Mouse (Mus musculus) MEL (cell line): ENCODE results near the gene Csdc2. TPM values are rescaled to one million over a fixed set of nuclear protein-coding genes. Genes with fewer than 3 reads are reported as not detected.

Source experiments
- DNase-seq: peaks from one replicate; pipeline ENCODE4 v3.0.0; 2011; ENCODE audit warnings: low read depth, low spot score
- H3K27ac ChIP-seq: 2 replicates; pipeline ENCODE4 v1.5.1; 2012; ENCODE audit warnings: low read depth, mild to moderate bottlenecking, control low read depth, low read length, moderate library complexity; ENCODE audit not compliant: control insufficient read depth
- H3K27me3 ChIP-seq, 2 experiments: fragments of 150-350 bp in 1 of 2; sonication (generic) in 1 of 2; 2 replicates each; pipeline ENCODE4 v1.6.1; 2012; ENCODE audit warnings: low read length in 2 of 2, mild to moderate bottlenecking in 2 of 2, improper control_type of control experiment in 1 of 2, moderate library complexity in 1 of 2; ENCODE audit not compliant: insufficient read depth in 2 of 2, control insufficient read depth in 1 of 2
- H3K36me3 ChIP-seq, 2 experiments: 2 replicates each; pipeline ENCODE4 v1.6.1; 2012 to 2014; ENCODE audit warnings: low read length in 2 of 2, improper control_type of control experiment in 1 of 2, inconsistent platforms in 1 of 2, mild to moderate bottlenecking in 1 of 2; ENCODE audit not compliant: insufficient read depth in 2 of 2, control insufficient read depth in 1 of 2
- H3K4me1 ChIP-seq, 2 experiments: fragments of 150-350 bp in 1 of 2; sonication (generic) in 1 of 2; 2 replicates each; pipeline ENCODE4 v1.6.1; 2012; ENCODE audit warnings: low read length in 2 of 2, improper control_type of control experiment in 1 of 2, mild to moderate bottlenecking in 1 of 2; ENCODE audit not compliant: insufficient read depth in 2 of 2, control insufficient read depth in 1 of 2
- H3K4me3 ChIP-seq, 2 experiments: fragments of 150-350 bp in 1 of 2; sonication (generic) in 1 of 2; 2 replicates each; pipeline ENCODE4 v1.5.1; 2012; ENCODE audit warnings: low read depth in 2 of 2, low read length in 2 of 2, mild to moderate bottlenecking in 2 of 2, moderate library complexity in 2 of 2, control low read depth in 1 of 2, improper control_type of control experiment in 1 of 2; ENCODE audit not compliant: control insufficient read depth in 1 of 2, insufficient read depth in 1 of 2
- H3K79me2 ChIP-seq: 2 replicates; pipeline ENCODE4 v1.6.1; 2012; ENCODE audit warnings: mild to moderate bottlenecking, low read length, moderate library complexity; ENCODE audit not compliant: control insufficient read depth, poor library complexity, insufficient read depth
- H3K9ac ChIP-seq: 2 replicates; pipeline ENCODE4 v1.6.1; 2012; ENCODE audit warnings: low read depth, mild to moderate bottlenecking, control low read depth, low read length, moderate library complexity; ENCODE audit not compliant: control insufficient read depth, poor library complexity, severe bottlenecking
- H3K9me3 ChIP-seq: fragments of 150-350 bp; sonication (generic); replicated peaks from 2 replicates; pipeline ENCODE4 v1.6.1; 2012; ENCODE audit warnings: mild to moderate bottlenecking, low read length, improper control_type of control experiment, moderate library complexity; ENCODE audit not compliant: insufficient read depth
- CHD1 ChIP-seq: IDR thresholded peaks from 2 replicates; pipeline ENCODE4 v1.6.1; 2012; ENCODE audit warnings: low read depth, mild to moderate bottlenecking, inconsistent platforms, low read length, improper control_type of control experiment
- CTCF ChIP-seq, 3 experiments: IDR thresholded peaks in 2 of 3; conservative IDR thresholded peaks in 1 of 3; 2 replicates each; pipeline ENCODE4 v1.5.1; 2011 to 2012; ENCODE audit warnings: low read length in 3 of 3, low read depth in 2 of 3, mild to moderate bottlenecking in 2 of 3, improper control_type of control experiment in 1 of 3, inconsistent platforms in 1 of 3, mixed read lengths in 1 of 3, moderate library complexity in 1 of 3; ENCODE audit not compliant: control insufficient read depth in 1 of 3, insufficient read depth in 1 of 3, poor library complexity in 1 of 3, severe bottlenecking in 1 of 3
- GATA1 ChIP-seq: IDR thresholded peaks from 2 replicates; pipeline ENCODE4 v1.6.1; 2011; ENCODE audit warnings: low read depth, low read length, improper control_type of control experiment
- HCFC1 ChIP-seq: IDR thresholded peaks from 2 replicates; pipeline ENCODE4 v1.6.1; 2012; ENCODE audit warnings: low read depth, mild to moderate bottlenecking, inconsistent platforms, low read length, improper control_type of control experiment, moderate library complexity
- MAZ ChIP-seq: IDR thresholded peaks from 2 replicates; pipeline ENCODE4 v1.6.1; 2012; ENCODE audit warnings: low read depth, mild to moderate bottlenecking, inconsistent platforms, low read length, improper control_type of control experiment
- MEF2A ChIP-seq: IDR thresholded peaks from 2 replicates; pipeline ENCODE4 v1.6.1; 2014; ENCODE audit warnings: low read depth, mild to moderate bottlenecking, inconsistent platforms, low read length, improper control_type of control experiment; ENCODE audit not compliant: poor library complexity, insufficient replicate concordance, severe bottlenecking; ENCODE audit errors: extremely low read depth
- MXI1 ChIP-seq: IDR thresholded peaks from 2 replicates; pipeline ENCODE4 v1.6.1; 2011; ENCODE audit warnings: mild to moderate bottlenecking, low read depth, low read length, improper control_type of control experiment
- NELFE ChIP-seq: IDR thresholded peaks from 2 replicates; pipeline ENCODE4 v1.6.1; 2011; ENCODE audit warnings: low read depth, low read length, improper control_type of control experiment
- NRF1 ChIP-seq: IDR thresholded peaks from 2 replicates; pipeline ENCODE4 v1.6.1; 2014; ENCODE audit warnings: low read depth, mild to moderate bottlenecking, inconsistent platforms, low read length, improper control_type of control experiment, moderate library complexity; ENCODE audit not compliant: poor library complexity, insufficient read depth, severe bottlenecking
- RCOR1 ChIP-seq: IDR thresholded peaks from 2 replicates; pipeline ENCODE4 v1.6.1; 2012; ENCODE audit warnings: low read depth, mild to moderate bottlenecking, inconsistent platforms, low read length, improper control_type of control experiment
- SIN3A ChIP-seq: IDR thresholded peaks from 2 replicates; pipeline ENCODE4 v1.6.1; 2012; ENCODE audit warnings: low read length, improper control_type of control experiment, inconsistent platforms
- TBP ChIP-seq: IDR thresholded peaks from 2 replicates; pipeline ENCODE4 v1.8.0; 2011; ENCODE audit warnings: low read depth, low read length, improper control_type of control experiment
- UBTF ChIP-seq: IDR thresholded peaks from 2 replicates; pipeline ENCODE4 v1.6.1; 2012; ENCODE audit warnings: low read depth, mild to moderate bottlenecking, inconsistent platforms, low read length, improper control_type of control experiment, moderate library complexity, borderline replicate concordance; ENCODE audit not compliant: insufficient read depth
- ZKSCAN1 ChIP-seq: IDR thresholded peaks from 2 replicates; pipeline ENCODE4 v1.6.1; 2012; ENCODE audit warnings: low read depth, mild to moderate bottlenecking, inconsistent platforms, low read length, improper control_type of control experiment, moderate library complexity
- ZMIZ1 ChIP-seq: IDR thresholded peaks from 2 replicates; pipeline ENCODE4 v1.6.1; 2012; ENCODE audit warnings: low read depth, mild to moderate bottlenecking, inconsistent platforms, low read length, improper control_type of control experiment, moderate library complexity
- ZNF384 ChIP-seq: IDR thresholded peaks from 2 replicates; pipeline ENCODE4 v1.6.1; 2012; ENCODE audit warnings: low read depth, mild to moderate bottlenecking, inconsistent platforms, low read length, improper control_type of control experiment
- polyA plus RNA-seq, 2 experiments: library from polyadenylated mRNA; stranded (reverse) in 1 of 2; unstranded in 1 of 2; fragments of >175 nt in 1 of 2; fragments of >200 nt in 1 of 2; gene quantifications; 2 replicates each; pipeline versions ENCODE4 v1.2.1 to v1.2.4; 2012; ENCODE audit warnings: low replicate concordance in 2 of 2, low read depth in 1 of 2; ENCODE audit not compliant: insufficient read length in 2 of 2, insufficient read depth in 1 of 2, missing spikeins in 1 of 2
- total RNA-seq: library from RNA; depleted of rRNA; stranded (reverse); fragments of 300-350 nt; gene quantifications from 2 replicates; pipeline ENCODE4 v1.2.3, GENCODE M21; 2012

Gene Csdc2
- total and polyA plus RNA-seq, 3 experiments = not detected

- TF ChIP-seq ZKSCAN1 (no peak), NRF1 (peak; percentile 51; the same call in 1 of the 2 replicates), TBP (peak; percentile 76)
These were observed 10.7 kb upstream of the Csdc2 start, which contains the start of gene Polr3h (continued) for GRCm38 (mm10) chr15:81925760-81926445.

- TF ChIP-seq ZMIZ1 (no peak), GATA1 (no peak)
- Histone ChIP-seq H3K4me1 (peaks cover 0 to 15% of the 10 kb centered on the region in 2 experiments; a peak in 3 of 4 replicates), H3K4me3 (no peak overlapping the region), H3K9ac (no peak overlapping the region), H3K79me2 (peaks cover 38% of the 10 kb centered on the region), H3K27me3 (no peaks in the 10 kb centered on the region), H3K27ac (no peak overlapping the region), H3K36me3 (peaks cover 0 to 14% of the 10 kb centered on the region in 2 experiments; a peak in 2 of 4 replicates), H3K9me3 (no peaks in the 10 kb centered on the region)
- no peak for DNase-seq
These were observed 10.1 kb upstream of the Csdc2 start for GRCm38 (mm10) chr15:81926446-81926822.

GRCm38 (mm10) chr15:81927741-81928140, 8.8 kb upstream of the Csdc2 start:
- DNase-seq = no peak
- Histone ChIP-seq H3K4me3 (no peak overlapping the region), H3K36me3 (peaks cover 0 to 14% of the 10 kb centered on the region in 2 experiments; a peak in 2 of 4 replicates), H3K79me2 (peaks cover 30% of the 10 kb centered on the region), H3K4me1 (peaks cover 3 to 18% of the 10 kb centered on the region in 2 experiments; a peak in 3 of 4 replicates), H3K9ac (no peak overlapping the region)
- TF ChIP-seq UBTF (no peak), MEF2A (no peak), NELFE (no peak), HCFC1 (no peak), RCOR1 (no peak), CHD1 (no peak), CTCF (IDR thresholded peaks at IDR 0.05 in 2 of 3, conservative IDR thresholded peaks at IDR 0.05 in 1 of 3; ENCODE audit: control insufficient read depth in 1 of 3, insufficient read depth in 1 of 3, low read depth in 2 of 3, low read length in 3 of 3, poor library complexity in 1 of 3, severe bottlenecking in 1 of 3) (no peak), ZNF384 (no peak), SIN3A (no peak), MAZ (no peak), MXI1 (no peak)
- TF ChIP-seq, all 39 proteins: peak for 0
- Histone ChIP-seq H3K27ac (no peak overlapping the region), H3K27me3 (no peaks in the 10 kb centered on the region), H3K9me3 (no peaks in the 10 kb centered on the region)
